Mouse (Mus musculus) cerebellum, adult 2 months (tissue): ENCODE measurements around the gene Faxc.

Experiments used
- CTCF ChIP-seq: fragments of 200-500 bp; IDR thresholded peaks from 2 replicates; pipeline ENCODE4 v1.5.1; 2011; ENCODE audit warnings: low read depth, mild to moderate bottlenecking, control low read depth, low read length, moderate library complexity, borderline replicate concordance; ENCODE audit not compliant: insufficient read depth
- POLR2A ChIP-seq: fragments of 200-500 bp; IDR thresholded peaks from 2 replicates; pipeline ENCODE4 v1.6.1; 2011; ENCODE audit warnings: low read length, control low read depth, borderline replicate concordance; ENCODE audit not compliant: insufficient read depth

- TF ChIP-seq CTCF (no peak), POLR2A (no peak)
Observed at GRCm38 (mm10) chr4:22018414-22018813, 87.3 kb downstream of the Faxc start.
